Mouse (Mus musculus) large intestine, adult 2 months (tissue): ENCODE results near the gene Eml6. TPM values are rescaled to one million over a fixed set of nuclear protein-coding genes. Genes with fewer than 3 reads are reported as not detected.
"Not testable (repeated sequence)": the region's sequence is repeated elsewhere in the genome, so short reads cannot be mapped to it uniquely, and the experiment has no call there.

Experiments
- DNase-seq: peaks from one replicate; pipeline ENCODE4 v3.0.0-alpha.2; 2012; ENCODE audit warnings: low read depth, low spot score
- WGBS: fragments of 180-500 bp; shearing (Covaris S2); methylation state at CpG from one replicate; pipeline ENCODE4 v1.1.7; 2018; 5-methylcytosine and 5-hydroxymethylcytosine counted together
- polyA plus RNA-seq: library from polyadenylated mRNA; depleted of rRNA; stranded (reverse); fragments of >200 nt; gene quantifications from 2 replicates; pipeline ENCODE4 v1.2.3, GENCODE M21; 2012; rRNA removed

Eml6 gene
- polyA plus RNA-seq, result 0.68 and 0.92 TPM in 2 replicates

- WGBS, result under 1% methylated on average over 38 of the region's 39 CpGs
- DNase-seq, result peak; percentile 95
Measured at GRCm38 (mm10) chr11:30025835-30026472, at the start of gene Eml6. Gene Eml6, minus strand, starts transcription at chr11:30026033.

GRCm38 (mm10) chr11:30057299-30057698 is 31.5 kb upstream of the Eml6 start:
- no peak for DNase-seq

DNA sequence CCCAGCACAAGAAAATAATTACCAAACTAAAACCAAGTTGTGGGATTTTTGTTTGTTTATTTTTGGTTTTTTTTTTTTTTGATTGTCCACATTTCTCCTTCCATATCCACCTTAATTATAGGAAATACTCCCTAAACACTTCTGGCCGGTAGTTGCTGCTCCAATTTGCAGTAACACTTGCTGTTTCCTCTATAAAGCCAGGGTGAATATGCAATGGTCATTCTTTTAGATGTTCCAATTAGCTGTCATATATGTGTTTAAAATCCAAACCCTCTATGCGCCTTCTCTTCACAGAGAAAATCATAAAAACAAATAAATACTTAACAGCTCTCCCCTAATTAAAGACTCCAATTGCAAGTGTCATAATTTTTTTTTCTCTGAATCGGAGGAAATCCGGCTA is 689 bp downstream of the Eml6 start:
- 7% methylated on average over 4 of the region's 4 CpGs for WGBS
- peak; percentile 24 for DNase-seq

More at GRCm38 (mm10) chr11:30057299-30057698, 31.5 kb upstream of the Eml6 start:
- WGBS, result 46% methylated on average over 8 of the region's 8 CpGs

GRCm38 (mm10) chr11:30024261-30025071 is 1.4 kb downstream of the Eml6 start:
- 4% methylated on average over 57 of the region's 57 CpGs for WGBS
- no peak for DNase-seq

- no peak for DNase-seq
- WGBS, result 53% methylated on average over 2 of the region's 2 CpGs
Measured at GRCm38 (mm10) chr11:29986257-29986656, 39.6 kb downstream of the Eml6 start.

GRCm38 (mm10) chr11:29968874-29969273 is 57.0 kb downstream of the Eml6 start:
- 73% methylated on average over 1 of the region's 1 CpGs for WGBS
- DNase-seq, result no peak

- DNase-seq, result no peak
- WGBS, result 88% methylated on average over 5 of the region's 5 CpGs
Measured at GRCm38 (mm10) chr11:29959366-29959765, 66.5 kb downstream of the Eml6 start.

DNA sequence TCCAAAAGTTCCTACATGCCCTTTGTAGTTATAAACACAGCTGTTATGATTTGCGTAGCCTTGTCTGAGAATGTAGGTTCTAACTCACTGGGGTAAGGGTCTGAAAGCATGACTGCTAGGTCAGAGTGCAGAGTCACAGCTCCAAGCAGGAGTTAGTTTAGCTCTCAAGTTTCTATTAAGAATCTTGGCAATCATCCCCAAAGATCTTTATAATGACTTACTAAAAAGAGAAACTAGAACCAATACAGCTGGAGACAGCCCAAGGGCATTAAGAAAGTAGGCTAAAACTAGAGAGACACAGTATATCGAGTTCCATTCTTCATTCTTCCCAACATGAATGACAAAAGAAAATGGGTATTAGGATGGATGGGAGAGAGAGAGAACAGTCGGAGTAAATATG is 81.2 kb downstream of the Eml6 start:
- 75% methylated on average over 3 of the region's 3 CpGs for WGBS
- no peak for DNase-seq

GRCm38 (mm10) chr11:29924332-29924731 is 101.5 kb downstream of the Eml6 start:
- DNase-seq, result no peak
- 84% methylated on average over 2 of the region's 2 CpGs for WGBS

DNA sequence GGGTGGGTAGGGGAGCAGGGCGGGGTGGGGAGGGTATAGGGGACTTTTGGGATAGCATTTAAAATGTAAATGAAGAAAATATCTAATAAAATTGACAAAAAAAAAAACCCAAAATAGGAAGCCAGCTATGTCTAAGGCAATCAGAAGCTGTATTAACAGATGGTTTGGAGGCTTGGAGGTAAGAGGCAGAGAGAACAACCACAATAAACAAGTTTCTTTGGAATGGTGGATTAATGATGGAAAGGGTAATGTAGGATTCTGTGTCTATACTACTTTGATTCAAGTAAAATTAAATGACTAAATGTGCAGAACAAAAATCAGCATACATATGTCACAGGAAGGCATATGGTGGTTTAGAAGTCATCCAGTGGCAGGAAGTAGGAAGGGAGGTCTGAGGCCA is 102.0 kb downstream of the Eml6 start:
- 71% methylated on average over 1 of the region's 1 CpGs for WGBS
- no peak for DNase-seq

DNA sequence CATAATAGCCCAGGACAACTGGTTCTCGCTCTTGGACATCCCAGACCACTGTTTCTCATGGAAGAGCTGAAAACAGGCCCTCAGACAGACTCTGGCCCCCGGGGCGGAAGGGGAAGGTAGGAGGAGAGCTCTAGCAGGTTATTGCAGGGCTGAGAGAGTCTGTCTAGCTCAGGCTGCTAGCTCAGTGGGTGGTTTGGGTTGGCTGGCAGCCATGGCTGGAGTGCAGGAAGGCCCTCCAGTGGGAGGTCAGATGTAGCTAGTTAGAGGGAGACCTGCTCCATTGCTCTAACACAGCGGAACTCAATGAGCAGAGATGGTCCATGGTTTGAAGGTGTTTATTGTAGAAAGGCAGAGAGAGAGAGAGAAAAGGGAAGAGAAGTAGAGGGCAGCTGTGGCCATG is 112.7 kb downstream of the Eml6 start:
- no peak for DNase-seq
- WGBS, result 82% methylated on average over 4 of the region's 4 CpGs

GRCm38 (mm10) chr11:29909330-29909729 is 116.5 kb downstream of the Eml6 start:
- no peak for DNase-seq

- 2% methylated on average over 1 of the region's 1 CpGs for WGBS
- peak; percentile 31 for DNase-seq
Measured at GRCm38 (mm10) chr11:29885160-29885559, 140.7 kb downstream of the Eml6 start.

DNA sequence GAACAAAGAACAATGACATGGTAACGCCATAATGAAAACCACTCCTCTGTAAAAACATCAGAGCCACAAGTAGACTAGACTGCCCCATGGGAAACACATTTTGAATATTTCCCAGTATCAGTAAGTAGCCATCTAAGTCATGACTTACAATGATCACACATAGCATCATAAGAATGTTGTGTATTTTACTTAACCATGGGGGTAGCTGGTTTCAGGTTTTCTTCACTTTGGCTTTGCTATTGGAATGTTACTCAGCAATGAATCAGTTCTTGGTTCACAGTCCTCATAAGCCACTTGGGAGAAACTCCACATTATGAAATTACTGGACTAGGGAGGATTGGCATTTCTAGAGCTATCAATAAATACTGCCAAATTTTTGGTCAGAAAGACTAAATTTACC is 141.5 kb downstream of the Eml6 start:
- WGBS, result 54% methylated on average over 1 of the region's 1 CpGs
- DNase-seq, result no peak

GRCm38 (mm10) chr11:29883024-29883423 is 142.8 kb downstream of the Eml6 start:
- no peak for DNase-seq
- WGBS, result 89% methylated on average over 4 of the region's 4 CpGs

GRCm38 (mm10) chr11:29879641-29880040 is 146.2 kb downstream of the Eml6 start:
- no peak for DNase-seq

GRCm38 (mm10) chr11:29877981-29878380 is 147.9 kb downstream of the Eml6 start:
- DNase-seq, result no peak
- 94% methylated on average over 1 of the region's 1 CpGs for WGBS

More at GRCm38 (mm10) chr11:29879641-29880040, 146.2 kb downstream of the Eml6 start:
- WGBS, result 72% methylated on average over 2 of the region's 2 CpGs

DNA sequence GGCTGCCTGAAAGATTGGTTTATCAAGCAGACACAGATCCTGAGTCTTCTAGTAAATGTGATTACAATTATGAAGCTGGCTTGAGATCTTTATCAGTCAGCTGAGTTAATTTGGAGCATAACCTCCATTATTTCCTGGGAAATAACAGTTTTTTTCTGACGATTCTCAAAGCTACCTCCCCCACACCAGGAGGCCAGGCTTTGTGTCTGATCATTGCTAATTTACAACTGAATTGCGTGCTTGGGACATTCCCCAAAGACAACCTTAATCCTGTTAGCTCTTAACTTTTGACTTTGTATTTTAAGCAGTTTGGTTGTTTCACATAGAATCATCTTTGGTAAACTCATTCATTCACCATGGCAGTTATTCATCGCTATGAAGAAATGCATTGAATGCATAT is 148.6 kb downstream of the Eml6 start:
- WGBS, result 73% methylated on average over 3 of the region's 3 CpGs
- no peak for DNase-seq

GRCm38 (mm10) chr11:29874781-29875180 is 151.1 kb downstream of the Eml6 start:
- WGBS, result 32% methylated on average over 1 of the region's 1 CpGs
- not testable (repeated sequence) for DNase-seq

GRCm38 (mm10) chr11:29870174-29870573 is 155.7 kb downstream of the Eml6 start:
- no peak for DNase-seq
- WGBS, result 87% methylated on average over 2 of the region's 2 CpGs

- DNase-seq, result no peak
Measured at GRCm38 (mm10) chr11:29864269-29864668, 161.6 kb downstream of the Eml6 start.
